Mouse (Mus musculus) kidney, postnatal 4 days (tissue): ENCODE results near the gene Oxtr.

Experiments
- DNase-seq, 2 experiments: peaks; one replicate each; pipeline ENCODE4 v3.0.0; 2021; ENCODE audit warnings: mixed read lengths in 2 of 2

The Oxtr gene

DNA sequence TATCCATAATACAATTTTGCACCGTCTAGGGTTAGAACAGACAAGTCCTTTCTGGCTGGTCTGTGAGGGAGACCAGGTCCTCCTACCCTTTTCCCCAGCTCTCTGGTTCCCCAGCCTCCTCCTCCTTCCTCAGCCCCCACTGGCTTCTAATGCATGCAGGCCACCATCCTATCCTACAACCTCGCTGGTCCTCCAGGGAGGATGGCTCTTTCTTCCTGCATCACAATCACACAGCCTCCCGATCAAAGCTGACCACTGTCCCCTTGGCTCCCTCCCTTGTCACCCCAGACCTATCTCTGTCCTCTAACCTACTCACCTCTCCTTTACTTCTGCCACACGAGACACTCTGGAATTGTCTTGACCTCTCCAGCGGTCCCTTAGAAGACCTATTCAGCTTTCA, 1.8 kb downstream of the Oxtr start:
- no peak for DNase-seq

DNA sequence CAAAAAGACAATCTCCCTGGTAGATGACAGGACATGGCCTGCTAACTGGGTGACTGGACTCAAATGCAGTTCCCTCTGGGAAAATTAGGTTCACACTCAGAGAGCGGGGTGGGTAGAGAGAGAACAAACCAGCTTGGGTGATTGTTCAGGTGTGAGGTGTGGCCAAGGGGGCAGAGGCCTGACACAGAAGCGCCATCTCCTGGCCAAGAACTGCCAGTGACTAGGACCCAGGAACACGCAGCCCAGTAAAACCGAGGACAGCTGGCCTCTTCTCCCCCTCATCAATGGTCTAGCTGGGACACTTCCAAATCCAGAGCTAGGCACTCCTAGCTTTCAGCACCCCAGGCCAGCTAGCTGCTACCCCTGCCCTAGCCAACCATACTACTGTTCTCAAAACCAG, 5.4 kb downstream of the Oxtr start:
- DNase-seq, result peak; percentile 73 to 78

- DNase-seq, result peak in 1 of 2 experiments; percentile 44
Observed at GRCm38 (mm10) chr6:112479861-112480260, 9.9 kb downstream of the Oxtr start.

- DNase-seq, result no peak
Observed at GRCm38 (mm10) chr6:112471644-112472043, 18.1 kb downstream of the Oxtr start.

GRCm38 (mm10) chr6:112466001-112466400, 23.7 kb downstream of the Oxtr start:
- no peak for DNase-seq

GRCm38 (mm10) chr6:112465441-112465840, 24.3 kb downstream of the Oxtr start:
- DNase-seq, result no peak

GRCm38 (mm10) chr6:112463331-112463730, 26.4 kb downstream of the Oxtr start:
- no peak for DNase-seq

GRCm38 (mm10) chr6:112461459-112461858, 28.3 kb downstream of the Oxtr start:
- no peak for DNase-seq

- peak; percentile 31 to 47 for DNase-seq
Observed at GRCm38 (mm10) chr6:112459341-112459749, 30.4 kb downstream of the Oxtr start, which contains the start of gene Cav3. Gene Cav3, plus strand, starts transcription at chr6:112459505.

GRCm38 (mm10) chr6:112445675-112446074, 44.1 kb downstream of the Oxtr start:
- DNase-seq, result no peak

DNA sequence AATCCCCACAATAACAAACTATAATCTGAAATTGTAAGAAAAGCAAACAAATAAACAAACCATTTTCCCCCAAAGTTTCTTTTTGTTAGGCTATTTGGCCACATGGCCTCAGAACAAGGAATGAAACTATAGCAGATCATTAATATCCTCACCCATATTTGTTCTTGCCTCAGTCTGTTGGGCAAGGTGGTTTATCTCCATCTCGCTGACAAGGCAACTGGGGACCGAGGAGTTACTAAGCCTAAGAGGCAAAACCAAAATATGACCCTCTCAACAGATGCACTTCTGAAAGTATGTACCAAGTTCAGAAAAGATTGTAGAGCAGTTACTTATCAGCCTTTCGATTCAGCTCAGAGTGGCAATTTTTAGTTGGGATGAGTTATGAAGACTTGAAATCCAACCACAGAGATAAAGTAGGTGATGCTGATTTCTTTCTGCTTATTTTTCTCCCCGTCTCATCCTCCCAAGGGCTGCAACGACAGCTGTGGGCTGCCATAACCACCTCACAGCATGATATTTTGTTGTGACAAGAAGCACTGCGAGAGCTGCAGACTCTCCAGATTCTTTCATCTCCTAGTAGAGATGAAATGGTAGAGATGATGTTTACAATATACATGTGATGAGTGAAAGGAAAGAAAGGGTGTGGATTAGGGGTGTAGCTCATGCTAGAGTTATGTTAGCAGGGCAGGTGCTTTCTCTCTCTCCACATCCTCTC, 63.6 kb downstream of the Oxtr start:
- no peak for DNase-seq

GRCm38 (mm10) chr6:112423746-112424501, 65.8 kb downstream of the Oxtr start:
- DNase-seq, result peak; percentile 11 to 17
